In genomic region chr1:155040086-155040726, GRCm38 (mm10) we compare ENCODE assay signal across 9 mouse cellular contexts. TPM values are rescaled to one million over a fixed set of nuclear protein-coding genes. Genes with fewer than 3 reads are reported as not detected.
DNase-seq lines count a peak whose midpoint lies in the region; ATAC-seq and TF ChIP-seq lines count a peak whose summit lies in the region.
"Had no signal": no experiment of that assay in that cellular context is flagged by ENCODE, and none has a peak within 500 bp of the region (broad histone marks: within the 10 kb centered on the region; RNA-seq: fewer than 3 reads in every experiment).

No protein-coding gene starts in this region.

- H3K36me3 ChIP-seq in kidney, embryonic 16.5 days (ENCODE audit: insufficient read depth, low read length) = no peaks in the 10 kb centered on the region
- no peaks in the 10 kb centered on the region for H3K36me3 ChIP-seq in kidney, adult 2 months (ENCODE audit: control insufficient read depth, insufficient read depth, low read length)
- no peaks in the 10 kb centered on the region for H3K36me3 ChIP-seq in hindbrain, embryonic 16.5 days (ENCODE audit: control insufficient read depth, insufficient read depth, low read length)

- TF ChIP-seq CTCF in kidney, adult 2 months (conservative IDR thresholded peaks at IDR 0.05; ENCODE audit: insufficient read depth, insufficient read length, low read depth, low read length) = no peak

- TF ChIP-seq POLR2A in kidney, adult 2 months (IDR thresholded peaks at IDR 0.05; ENCODE audit: low read depth, low read length) = no peak

- H3K9me3 ChIP-seq in kidney, embryonic 16.5 days (ENCODE audit: low read length) = no peaks in the 10 kb centered on the region
- no peaks in the 10 kb centered on the region for H3K9me3 ChIP-seq in hindbrain, embryonic 16.5 days (ENCODE audit: control insufficient read depth, low read length)

- no peak overlapping the region for H3K4me3 ChIP-seq in kidney, embryonic 16.5 days (ENCODE audit: low read length)
- no peak overlapping the region for H3K4me3 ChIP-seq in kidney, adult 2 months (ENCODE audit: insufficient read depth, low read depth, low read length)
- H3K4me3 ChIP-seq in hindbrain, embryonic 16.5 days (ENCODE audit: low read length) = no peak overlapping the region

- ATAC-seq in kidney, embryonic 16.5 days (ENCODE audit: low FRiP score, low TSS enrichment) = peak; percentile 62
- ATAC-seq in activated CD4-positive, CD25-positive, alpha-beta regulatory T cell, adult 4 months = peak; percentile 80
- ATAC-seq in hematopoietic stem cell, adult 5-6 weeks (replicated peaks in 1 of 2; ENCODE audit: insufficient read depth in 1 of 2, low FRiP score in 2 of 2, low TSS enrichment in 1 of 2, low read depth in 1 of 2, poor library complexity in 2 of 2, severe bottlenecking in 2 of 2) = peak; percentile 33 to 48; a peak in 2 of 4 replicates
- ATAC-seq in monocyte, adult 5-6 weeks (replicated peaks; ENCODE audit: insufficient number of reproducible peaks, low FRiP score, low TSS enrichment, poor library complexity, severe bottlenecking) = peak; percentile 32; the same call in 1 of the 2 replicates
- no peak for ATAC-seq in hindbrain, embryonic 16.5 days

- H3K27ac ChIP-seq in kidney, embryonic 16.5 days (ENCODE audit: low read length) = peak overlapping the region; percentile 84
- H3K27ac ChIP-seq in kidney, adult 2 months (ENCODE audit: insufficient read depth, low read depth, low read length) = no peak overlapping the region
- no peak overlapping the region for H3K27ac ChIP-seq in hindbrain, embryonic 16.5 days (ENCODE audit: low read depth, low read length)

- DNase-seq in kidney, adult 2 months = no peak
- no peak for DNase-seq in left cerebral cortex, adult 9 months (ENCODE audit: low spot score in 2 of 2)
- DNase-seq in layer of hippocampus, adult 9-11 months = no peak
- DNase-seq: retina, postnatal 1 day had no signal

- H3K4me2 ChIP-seq in kidney, embryonic 16.5 days (replicated peaks; ENCODE audit: low read depth, low read length) = no peak overlapping the region
- no peak overlapping the region for H3K4me2 ChIP-seq in hindbrain, embryonic 16.5 days (ENCODE audit: low read length)

- no peaks in the 10 kb centered on the region for H3K27me3 ChIP-seq in kidney, embryonic 16.5 days (ENCODE audit: insufficient read depth, low read length)
- no peaks in the 10 kb centered on the region for H3K27me3 ChIP-seq in kidney, adult 2 months (replicated peaks; ENCODE audit: control insufficient read depth, insufficient read depth, low read length)
- no peaks in the 10 kb centered on the region for H3K27me3 ChIP-seq in hindbrain, embryonic 16.5 days (replicated peaks; ENCODE audit: control insufficient read depth, insufficient read depth, low read length)

- 25% methylated on average over 7 of the region's 9 CpGs for WGBS in kidney, embryonic 16.5 days
- WGBS in kidney, adult 2 months = 32% methylated on average over 9 of the region's 9 CpGs
- 57% methylated on average over 8 of the region's 9 CpGs for WGBS in hindbrain, embryonic 16.5 days

- H3K4me1 ChIP-seq in kidney, embryonic 16.5 days (ENCODE audit: insufficient read depth, low read length) = peaks cover 34% of the 10 kb centered on the region
- H3K4me1 ChIP-seq in kidney, adult 2 months (ENCODE audit: control insufficient read depth, insufficient read depth, low read length) = no peaks in the 10 kb centered on the region
- H3K4me1 ChIP-seq in hindbrain, embryonic 16.5 days (ENCODE audit: control insufficient read depth, insufficient read depth, low read depth, low read length) = no peaks in the 10 kb centered on the region

- 0 out of 2 replicates have a peak overlapping the region, but pooled peaks have one; percentile 3 for H3K9ac ChIP-seq in kidney, embryonic 16.5 days (replicated peaks; ENCODE audit: low read length)
- H3K9ac ChIP-seq in hindbrain, embryonic 16.5 days (ENCODE audit: low read depth, low read length) = no peak overlapping the region

RNA-seq across cellular contexts. Expression of gene Ier5, which starts 59.2 kb away (rescaled TPM):
- polyA plus RNA-seq in kidney, embryonic 16.5 days (2015; fragmentation: Nextera tagmentation; extraction: Ambion mirVana) = 4.4 and 5.3 TPM in 2 replicates
- 8.6 and 9.8 TPM in 2 replicates for polyA plus RNA-seq in kidney, adult 2 months (2012; rRNA removed)
- polyA plus RNA-seq in activated CD4-positive, CD25-positive, alpha-beta regulatory T cell, adult 4 months (2017; shearing (Covaris generic)) = 1 to 10 TPM; 5.0 to 7.9 TPM
- 26.1 and 30.0 TPM in 2 replicates for total RNA-seq in hematopoietic stem cell, adult 5-6 weeks (2017)
- total RNA-seq in monocyte, adult 5-6 weeks (2017) = 118 to 240 TPM (median 139 TPM) in 3 replicates
- polyA plus RNA-seq in hindbrain, embryonic 16.5 days (2015; fragmentation: Nextera tagmentation; extraction: Ambion mirVana) = 4.5 and 5.5 TPM in 2 replicates
